Mouse (Mus musculus): ENCODE measurements at regions not wholly inside any gene's neighbourhood (a gene's known extent, or its start where the extent isn't known, plus 50 kb on each side); places are given as distances from the start of the nearest gene placed in this dataset.

- TF ChIP-seq POLR2A (IDR thresholded peaks at IDR 0.05; ENCODE audit: low read depth, low read length) (no peak), CTCF (IDR thresholded peaks at IDR 0.05; ENCODE audit: extremely low read depth, insufficient read depth, insufficient read length, insufficient replicate concordance) (no peak)
Measured at GRCm38 (mm10) chr16:76635169-76635568, 261.5 kb upstream of the Nrip1 start.
